Comparison of ENCODE assay signal across 8 mouse cellular contexts in genomic region chr4:129743010-129743390, GRCm38 (mm10). TPM values are rescaled to one million over a fixed set of nuclear protein-coding genes. Genes with fewer than 3 reads are reported as not detected.
A peak's percentile ranks its signal among the peaks of the same experiment; 100 is the strongest.
DNase-seq lines count a peak whose midpoint lies in the region; ATAC-seq and TF ChIP-seq lines count a peak whose summit lies in the region.

No protein-coding gene starts in this region.

- 10% methylated on average over 7 of the region's 7 CpGs for WGBS in kidney, embryonic 14.5 days
- 9% methylated on average over 7 of the region's 7 CpGs for WGBS in embryonic facial prominence, embryonic 11.5 days
- 8% methylated on average over 7 of the region's 7 CpGs for WGBS in hindbrain, embryonic 15.5 days

- H3K4me3 ChIP-seq in kidney, embryonic 14.5 days (ENCODE audit: low read length), result peak overlapping the region; percentile 100
- H3K4me3 ChIP-seq in ES-E14 (ENCODE audit: insufficient read depth in 1 of 2, low read depth in 1 of 2, low read length in 2 of 2, poor library complexity in 1 of 2, severe bottlenecking in 1 of 2), result peak overlapping the region; percentile 81 to 89
- peak overlapping the region; percentile 100 for H3K4me3 ChIP-seq in embryonic facial prominence, embryonic 11.5 days (ENCODE audit: low read depth, low read length)
- peak overlapping the region; percentile 99 for H3K4me3 ChIP-seq in hindbrain, embryonic 15.5 days

- DNase-seq in kidney, postnatal 36 days, result no peak
- no peak for DNase-seq in ES-E14 (ENCODE audit: low read depth, low spot score)
- DNase-seq in embryonic facial prominence, embryonic 11.5 days (ENCODE audit: low spot score), result peak; percentile 77
- DNase-seq in mesoderm, embryonic 11.5 days (ENCODE audit: low read depth, low spot score), result peak; percentile 53
- DNase-seq in natural killer cell, adult 2 months (ENCODE audit: low spot score in 2 of 2), result no peak
- no peak for DNase-seq in urinary bladder, postnatal 10 days (ENCODE audit: low spot score)

- peak overlapping the region; percentile 76 for H3K9ac ChIP-seq in kidney, embryonic 14.5 days (ENCODE audit: low read depth, low read length)
- peak overlapping the region; percentile 89 for H3K9ac ChIP-seq in ES-E14 (ENCODE audit: insufficient read depth, low read depth, low read length, poor library complexity, severe bottlenecking)
- H3K9ac ChIP-seq in embryonic facial prominence, embryonic 11.5 days (replicated peaks; ENCODE audit: low read length), result peak overlapping the region; percentile 92
- H3K9ac ChIP-seq in hindbrain, embryonic 15.5 days, result peak overlapping the region; percentile 87

- H3K4me1 ChIP-seq in kidney, embryonic 14.5 days (ENCODE audit: control insufficient read depth, insufficient read depth, low read length), result peaks cover 6% of the 10 kb centered on the region; the same call in 1 of the 2 replicates
- H3K4me1 ChIP-seq in ES-E14 (ENCODE audit: control insufficient read depth in 2 of 2, insufficient read depth in 2 of 2, low read length in 2 of 2, poor library complexity in 1 of 2), result peaks cover 2 to 8% of the 10 kb centered on the region in 2 experiments; a peak in 2 of 4 replicates
- no peaks in the 10 kb centered on the region; the same call in 1 of the 2 replicates for H3K4me1 ChIP-seq in embryonic facial prominence, embryonic 11.5 days (ENCODE audit: control insufficient read depth, insufficient read depth, low read length)
- H3K4me1 ChIP-seq in hindbrain, embryonic 15.5 days (replicated peaks), result peaks cover 32% of the 10 kb centered on the region

- H3K27ac ChIP-seq in kidney, embryonic 14.5 days (ENCODE audit: low read depth, low read length), result peak overlapping the region; percentile 98
- H3K27ac ChIP-seq in ES-E14 (ENCODE audit: insufficient read depth, low read depth, low read length, poor library complexity, severe bottlenecking), result peak overlapping the region; percentile 91
- H3K27ac ChIP-seq in embryonic facial prominence, embryonic 11.5 days (replicated peaks; ENCODE audit: low read depth, low read length), result peak overlapping the region; percentile 99
- H3K27ac ChIP-seq in hindbrain, embryonic 15.5 days (replicated peaks), result peak overlapping the region; percentile 99

- ATAC-seq in kidney, embryonic 14.5 days (ENCODE audit: low FRiP score, low TSS enrichment), result no peak
- ATAC-seq in embryonic facial prominence, embryonic 11.5 days (replicated peaks; ENCODE audit: insufficient number of reproducible peaks, low FRiP score, low TSS enrichment, low read depth), result peak; percentile 20; the same call in 1 of the 2 replicates
- no peak for ATAC-seq in hindbrain, embryonic 15.5 days (ENCODE audit: low FRiP score, low read depth)

- H3K9me3 ChIP-seq in kidney, embryonic 14.5 days (ENCODE audit: control insufficient read depth, low read length), result no peaks in the 10 kb centered on the region
- no peaks in the 10 kb centered on the region for H3K9me3 ChIP-seq in ES-E14 (ENCODE audit: control insufficient read depth, insufficient read depth, low read depth, low read length)
- H3K9me3 ChIP-seq in embryonic facial prominence, embryonic 11.5 days (replicated peaks; ENCODE audit: control insufficient read depth, low read length), result no peaks in the 10 kb centered on the region
- H3K9me3 ChIP-seq in hindbrain, embryonic 15.5 days, result no peaks in the 10 kb centered on the region

- peak overlapping the region; percentile 44 for H3K4me2 ChIP-seq in kidney, embryonic 14.5 days (replicated peaks; ENCODE audit: low read depth, low read length)
- peak overlapping the region; percentile 63 for H3K4me2 ChIP-seq in embryonic facial prominence, embryonic 11.5 days (ENCODE audit: low read depth, low read length)
- H3K4me2 ChIP-seq in hindbrain, embryonic 15.5 days, result peak overlapping the region; percentile 59

- in situ Hi-C loops in ES-E14 (cut with MboI; ENCODE audit: low sequenced_read_pairs in 2 of 2, unreplicated experiment in 2 of 2), result no loop called here

- H3K36me3 ChIP-seq in kidney, embryonic 14.5 days (ENCODE audit: control insufficient read depth, insufficient read depth, low read length), result no peaks in the 10 kb centered on the region; the same call in 1 of the 2 replicates
- no peaks in the 10 kb centered on the region for H3K36me3 ChIP-seq in ES-E14 (ENCODE audit: control insufficient read depth, insufficient read depth, low read length, poor library complexity, severe bottlenecking)
- H3K36me3 ChIP-seq in embryonic facial prominence, embryonic 11.5 days (replicated peaks; ENCODE audit: control insufficient read depth, insufficient read depth, low read depth, low read length), result no peaks in the 10 kb centered on the region
- H3K36me3 ChIP-seq in hindbrain, embryonic 15.5 days, result no peaks in the 10 kb centered on the region

- H3K27me3 ChIP-seq in kidney, embryonic 14.5 days (ENCODE audit: control insufficient read depth, insufficient read depth, low read length), result no peaks in the 10 kb centered on the region
- H3K27me3 ChIP-seq in embryonic facial prominence, embryonic 11.5 days (ENCODE audit: control insufficient read depth, insufficient read depth, low read length), result no peaks in the 10 kb centered on the region
- no peaks in the 10 kb centered on the region for H3K27me3 ChIP-seq in hindbrain, embryonic 15.5 days

TF ChIP-seq in ES-E14, 5 proteins besides CTCF, POLR2A, EP300 and RAD21:
- TF ChIP-seq CHD2 (IDR thresholded peaks at IDR 0.05; ENCODE audit: low read depth, low read length), result no peak
- no peak for TF ChIP-seq ZC3H11A (IDR thresholded peaks at IDR 0.05; ENCODE audit: borderline replicate concordance, low read depth, low read length)
- TF ChIP-seq ZNF384 (IDR thresholded peaks at IDR 0.05; ENCODE audit: low read depth, low read length), result no peak
- no peak for TF ChIP-seq HCFC1 (IDR thresholded peaks at IDR 0.05; ENCODE audit: borderline replicate concordance, insufficient read depth, low read length)
- TF ChIP-seq MAFK (IDR thresholded peaks at IDR 0.05; ENCODE audit: insufficient read depth, low read depth, low read length), result no peak

RNA-seq across cellular contexts. Expression of gene Khdrbs1, which starts 0.9 kb away (rescaled TPM):
- polyA plus RNA-seq in kidney, embryonic 14.5 days (2014; fragmentation: Nextera tagmentation; extraction: Ambion mirVana), result 100 and 131 TPM in 2 replicates
- 39.6 and 58.2 TPM in 2 replicates for total RNA-seq in ES-E14 (2012; rRNA removed)
- 175 and 193 TPM in 2 replicates for polyA plus RNA-seq in embryonic facial prominence, embryonic 11.5 days (2014; fragmentation: Nextera tagmentation; extraction: Ambion mirVana)
- polyA plus RNA-seq in hindbrain, embryonic 15.5 days (2015; fragmentation: Nextera tagmentation; extraction: Ambion mirVana), result 121 and 122 TPM in 2 replicates

RNA-seq across cellular contexts. Expression of gene Tmem39b, which starts 46.4 kb away (rescaled TPM):
- 27.2 and 49.0 TPM in 2 replicates for polyA plus RNA-seq in kidney, embryonic 14.5 days (2014; fragmentation: Nextera tagmentation; extraction: Ambion mirVana)
- 15.8 and 16.9 TPM in 2 replicates for total RNA-seq in ES-E14 (2012; rRNA removed)
- 29.1 and 38.6 TPM in 2 replicates for polyA plus RNA-seq in embryonic facial prominence, embryonic 11.5 days (2014; fragmentation: Nextera tagmentation; extraction: Ambion mirVana)
- polyA plus RNA-seq in hindbrain, embryonic 15.5 days (2015; fragmentation: Nextera tagmentation; extraction: Ambion mirVana), result 14.8 TPM in 2 replicates

Comparison
In these comparisons a context has a peak if more than half of its experiments do, and no peak if none do; other contexts are left out.
1. DNase-seq: peak in embryonic facial prominence, embryonic 11.5 days (single experiment) and mesoderm, embryonic 11.5 days (single experiment); none in kidney, postnatal 36 days (0 of 2), ES-E14 (single experiment), natural killer cell, adult 2 months (0 of 2) and urinary bladder, postnatal 10 days (single experiment).
2. Peak in every context shown above with its lines, with median percentiles within 50 percentile points of each other: H3K27ac ChIP-seq, H3K4me2 ChIP-seq, H3K4me3 ChIP-seq and H3K9ac ChIP-seq.